Mouse (Mus musculus) left cerebral cortex, adult 2 months (tissue): ENCODE measurements around the gene Mocs3. TPM values are rescaled to one million over a fixed set of nuclear protein-coding genes. Genes with fewer than 3 reads are reported as not detected.

Experiments used
- DNase-seq, 2 experiments: peaks; one replicate each; pipeline ENCODE4 v3.0.0; 2021 to 2022; ENCODE audit warnings: low spot score in 2 of 2, mixed read lengths in 1 of 2; ENCODE audit errors: extremely low spot score in 1 of 2
- H3K27ac ChIP-seq: fragments of 200-600 bp; 2 replicates; pipeline ENCODE4 v1.8.1; 2022
- H3K4me3 ChIP-seq: fragments of 200-600 bp; 2 replicates; pipeline ENCODE4 v1.8.1; 2022
- CTCF ChIP-seq: fragments of 200-600 bp; IDR thresholded peaks from 2 replicates; pipeline ENCODE4 v1.8.1; 2022; ENCODE audit warnings: antibody characterized with exemption, mild to moderate bottlenecking, moderate library complexity
- intact Hi-C: fragments of 180-260 bp; cut with DNase I; formaldehyde crosslinking; loops from one replicate; pipeline ENCODE4 v1.15.1; 2025
- total RNA-seq, 2 experiments: library from RNA; stranded (reverse); gene quantifications; 2 replicates each; pipeline ENCODE4 v1.2.3; 2021

Gene Mocs3
- total RNA-seq, 2 experiments from 2014 or later: 19.6 to 20.1 TPM

DNA sequence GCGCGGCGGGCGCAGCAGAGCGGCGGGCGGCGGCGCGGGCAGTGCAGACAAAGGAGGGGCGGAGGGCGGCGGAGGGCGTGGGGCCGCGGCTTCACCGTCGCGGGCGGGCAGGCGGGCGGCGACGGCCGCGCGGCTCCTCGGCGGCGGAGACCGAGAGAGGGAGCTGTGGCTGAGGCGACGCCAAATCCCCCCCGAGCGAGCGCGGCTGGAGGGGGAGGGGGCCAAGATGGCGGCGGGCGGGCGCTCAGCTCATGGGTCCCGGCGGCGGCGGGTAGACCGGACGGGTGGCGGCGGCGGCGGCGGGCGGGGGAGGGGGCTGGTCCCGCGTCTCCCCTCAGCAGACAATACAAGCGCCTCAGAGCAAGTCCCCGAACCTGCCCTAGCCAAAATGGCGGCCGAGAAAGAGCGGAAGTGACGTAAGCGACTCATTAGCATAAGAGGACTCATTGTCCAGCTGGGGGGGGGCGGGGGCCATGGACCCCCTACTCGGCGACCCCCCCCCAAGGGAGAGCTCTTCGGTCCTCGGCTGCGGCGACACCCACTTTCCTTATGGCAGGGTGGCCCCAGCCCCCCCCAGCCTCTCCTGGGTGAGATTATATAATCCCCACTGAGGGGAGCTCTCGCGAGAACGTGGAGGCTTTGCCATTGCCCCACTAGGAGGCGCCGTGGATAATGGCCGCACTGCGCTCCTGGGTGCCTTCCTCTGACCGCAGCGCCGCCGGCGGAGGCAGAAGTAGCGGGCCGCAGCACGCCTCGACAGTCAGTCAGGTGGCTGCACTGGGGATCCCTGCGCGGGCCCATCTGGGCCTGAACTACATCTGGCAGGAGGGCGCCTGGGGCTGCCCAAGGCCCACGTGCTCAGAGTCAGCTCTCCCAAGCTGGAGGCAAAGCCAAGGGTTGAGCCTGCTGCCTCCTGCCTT lies 23.4 kb upstream of the Mocs3 start, which contains the start of gene Adnp:
Adnp (minus strand) TSS at position 388 of the 920 bp plus-strand sequence.
- TF ChIP-seq CTCF: peak; percentile 81
- H3K27ac ChIP-seq: peak within 1 kb of the TSS; percentile 100
- intact Hi-C loops: loop anchor here (1.0 to 10.0 kb wide), 4 partner anchors 24 to 522 kb away; partner anchors contain the start of genes Cebpb, Dpm1, Gm20716 and Mocs3
- peak within 1 kb of the TSS; percentile 97 for H3K4me3 ChIP-seq
- DNase-seq: peak; percentile 93

DNA sequence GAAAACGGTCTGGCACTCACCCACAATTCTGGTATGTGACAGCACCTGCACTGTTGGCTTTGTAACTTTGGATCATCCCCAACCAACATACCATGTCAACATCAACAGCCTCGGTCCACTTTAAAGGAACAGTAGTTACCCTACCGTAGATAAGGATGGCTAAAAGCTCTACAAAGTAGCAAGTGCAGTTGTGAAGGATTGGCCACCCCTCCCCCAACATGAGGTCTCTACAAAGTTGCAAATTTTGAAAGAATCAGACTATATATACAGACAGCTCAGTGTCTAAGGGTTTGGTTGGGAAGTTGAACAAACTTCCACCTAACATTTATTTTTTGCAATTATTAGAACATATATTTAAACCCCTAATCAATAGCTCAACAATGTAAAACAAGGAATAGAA lies 22.5 kb upstream of the Mocs3 start:
- intact Hi-C loops: loop anchor here (1.0 to 10.0 kb wide), 3 partner anchors 23 to 523 kb away; partner anchors contain the start of genes Cebpb, Dpm1, Gm20716 and Mocs3
- no peak for DNase-seq

DNA sequence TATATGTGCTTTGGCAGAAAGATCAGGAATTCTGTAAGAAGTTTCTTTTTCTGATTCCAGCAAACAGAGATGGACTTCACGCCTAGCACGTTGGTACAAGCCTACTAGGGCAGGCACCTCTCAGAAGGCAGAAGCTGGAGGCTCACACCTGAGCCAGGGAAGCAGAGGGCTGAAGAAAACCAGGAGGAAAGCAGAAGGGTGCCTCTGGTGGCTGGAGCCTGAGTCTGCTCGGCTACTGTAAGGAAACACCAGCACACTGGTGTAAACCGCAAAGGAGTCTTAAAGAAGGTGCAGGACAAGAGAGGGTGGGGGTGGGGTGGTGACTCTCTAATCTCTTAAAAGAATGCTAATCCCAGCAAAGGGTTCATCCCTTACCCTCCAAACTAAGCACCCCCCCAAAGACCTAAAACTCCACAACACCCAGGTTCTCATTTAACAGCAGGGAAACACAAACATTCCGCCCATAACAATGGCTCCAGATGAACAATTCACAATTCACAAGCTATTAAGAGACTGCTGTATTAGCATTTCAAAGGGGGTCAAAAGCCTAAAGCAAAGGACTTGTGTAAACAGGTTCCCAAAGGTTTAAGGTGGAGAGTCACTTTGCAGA lies 16.5 kb upstream of the Mocs3 start:
- DNase-seq: no peak
- intact Hi-C loops: no loop called here
- TF ChIP-seq CTCF: no peak; the same call in 1 of the 2 replicates
- Histone ChIP-seq H3K4me3 (no peak overlapping the region), H3K27ac (no peak overlapping the region)

More for the DNA sequence above, 22.5 kb upstream of the Mocs3 start:
- Histone ChIP-seq H3K4me3 (no peak overlapping the region), H3K27ac (peak overlapping the region; percentile 100)
- TF ChIP-seq CTCF: no peak

DNA sequence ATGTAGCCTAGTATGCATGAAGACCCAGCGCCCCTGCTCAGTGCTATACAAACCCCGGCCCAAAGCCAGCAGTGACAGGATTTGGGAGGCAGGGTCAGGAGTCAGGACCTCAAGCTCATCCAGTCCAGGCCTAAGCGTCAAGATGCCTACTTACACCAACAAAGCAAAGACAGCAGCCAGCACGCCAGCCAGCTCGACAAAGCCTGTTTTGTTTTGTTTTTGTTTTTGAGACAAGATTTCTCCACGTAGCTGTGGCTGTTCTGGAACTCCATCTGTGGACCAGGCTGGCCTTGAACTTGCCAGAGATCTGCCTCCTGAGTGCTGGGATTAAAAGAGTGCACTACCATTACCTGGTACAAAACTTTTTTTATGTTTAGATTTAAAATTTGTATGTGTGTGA lies 7.1 kb upstream of the Mocs3 start:
- no peak for DNase-seq
- Histone ChIP-seq H3K4me3 (no peak overlapping the region), H3K27ac (no peak overlapping the region)
- TF ChIP-seq CTCF: no peak
- intact Hi-C loops: no loop called here

DNA sequence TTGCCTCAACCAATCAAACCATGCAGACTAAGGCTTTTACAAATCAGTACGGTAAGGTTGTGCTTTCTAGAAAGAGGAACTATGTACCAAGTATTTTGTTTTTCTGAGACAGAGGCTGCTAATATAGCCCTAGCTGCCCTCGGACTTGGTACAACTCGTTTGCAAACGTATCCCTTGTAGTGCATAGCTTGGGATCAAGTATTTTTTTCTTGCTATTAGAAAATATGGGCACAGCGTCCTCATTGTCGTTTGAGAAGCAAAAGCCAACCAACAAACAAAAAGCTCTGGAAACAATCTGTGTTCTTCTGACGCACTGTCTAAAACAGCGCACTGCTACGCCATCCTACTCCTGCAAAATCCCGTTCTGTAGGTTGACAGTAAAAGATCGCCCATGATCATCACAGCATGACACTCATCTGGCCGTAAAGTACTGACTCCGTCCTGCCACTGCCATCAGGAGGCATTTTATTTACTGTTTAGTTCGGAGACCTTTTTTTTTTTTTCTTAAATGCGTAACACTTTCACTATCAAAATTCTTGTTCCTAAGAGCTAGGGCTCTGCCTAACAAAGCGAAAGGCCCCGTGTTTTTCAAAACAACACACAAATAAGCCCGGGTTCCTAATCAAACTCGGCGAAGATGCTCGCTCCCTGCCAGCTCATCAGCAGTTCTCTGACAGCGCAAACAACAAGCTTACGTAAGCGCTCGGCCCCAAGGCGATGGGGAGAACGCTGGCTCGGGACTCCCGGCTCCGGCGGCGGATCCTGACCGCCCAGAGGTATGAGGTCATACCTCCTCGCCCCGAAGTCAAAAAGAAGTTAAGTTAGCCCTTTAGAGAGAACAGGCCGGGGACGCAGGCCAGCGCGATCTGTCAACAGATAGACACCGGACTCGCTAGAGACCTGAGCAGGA lies 1.1 kb upstream of the Mocs3 start:
- peak overlapping the region; percentile 94 for H3K4me3 ChIP-seq
- no peak for TF ChIP-seq CTCF
- peak overlapping the region; percentile 99 for H3K27ac ChIP-seq
- intact Hi-C loops: loop anchor here (2.0 kb wide), 1 partner anchor 23 kb away; the partner anchor contains the start of gene Adnp
- peak; percentile 41 to 53 for DNase-seq

DNA sequence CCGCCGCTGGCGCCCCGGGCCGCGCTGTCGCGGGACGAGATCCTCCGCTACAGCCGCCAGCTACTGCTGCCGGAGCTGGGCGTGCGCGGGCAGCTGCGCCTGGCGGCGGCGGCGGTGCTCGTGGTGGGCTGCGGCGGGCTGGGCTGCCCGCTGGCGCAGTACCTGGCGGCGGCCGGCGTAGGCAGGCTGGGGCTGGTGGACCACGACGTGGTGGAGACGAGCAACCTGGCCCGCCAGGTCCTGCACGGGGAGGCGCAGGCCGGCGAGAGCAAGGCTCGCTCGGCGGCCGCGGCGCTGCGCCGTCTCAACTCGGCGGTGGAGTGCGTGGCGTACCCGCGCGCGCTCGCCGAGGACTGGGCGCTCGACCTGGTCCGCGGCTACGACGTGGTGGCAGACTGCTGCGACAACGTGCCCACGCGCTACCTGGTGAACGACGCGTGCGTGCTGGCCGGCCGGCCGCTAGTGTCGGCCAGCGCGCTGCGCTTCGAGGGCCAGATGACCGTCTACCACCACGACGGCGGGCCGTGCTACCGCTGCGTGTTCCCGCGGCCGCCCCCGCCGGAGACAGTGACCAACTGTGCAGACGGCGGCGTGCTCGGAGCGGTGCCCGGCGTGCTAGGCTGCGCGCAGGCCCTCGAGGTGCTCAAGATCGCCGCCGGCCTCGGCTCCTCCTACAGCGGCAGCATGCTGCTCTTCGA lies 500 bp downstream of the Mocs3 start:
- TF ChIP-seq CTCF: no peak
- Histone ChIP-seq H3K27ac (peak overlapping the region; percentile 99), H3K4me3 (peak overlapping the region; percentile 94)
- peak; percentile 40 to 49 for DNase-seq
- intact Hi-C loops: loop anchor here (2.0 kb wide), 1 partner anchor 24 kb away; the partner anchor contains the start of gene Adnp

DNA sequence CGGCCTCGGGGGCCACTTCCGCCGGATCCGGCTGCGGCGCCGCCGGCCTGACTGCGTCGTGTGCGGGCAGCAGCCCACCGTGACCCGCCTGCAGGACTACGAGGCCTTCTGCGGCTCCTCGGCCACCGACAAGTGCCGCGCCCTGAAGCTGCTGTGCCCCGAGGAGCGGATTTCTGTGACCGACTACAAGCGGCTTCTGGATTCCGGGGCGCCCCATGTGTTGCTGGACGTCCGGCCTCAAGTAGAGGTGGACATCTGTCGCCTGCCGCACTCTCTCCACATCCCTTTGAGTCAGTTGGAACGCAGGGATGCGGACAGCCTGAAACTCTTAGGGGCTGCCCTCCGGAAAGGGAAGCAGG lies 1.0 kb downstream of the Mocs3 start:
- no peak overlapping the region; the same call in 1 of the 2 replicates for H3K27ac ChIP-seq
- peak overlapping the region; percentile 94 for H3K4me3 ChIP-seq
- intact Hi-C loops: loop anchor here (2.0 kb wide), 1 partner anchor 25 kb away; the partner anchor contains the start of gene Adnp
- TF ChIP-seq CTCF: no peak
- no peak for DNase-seq

DNA sequence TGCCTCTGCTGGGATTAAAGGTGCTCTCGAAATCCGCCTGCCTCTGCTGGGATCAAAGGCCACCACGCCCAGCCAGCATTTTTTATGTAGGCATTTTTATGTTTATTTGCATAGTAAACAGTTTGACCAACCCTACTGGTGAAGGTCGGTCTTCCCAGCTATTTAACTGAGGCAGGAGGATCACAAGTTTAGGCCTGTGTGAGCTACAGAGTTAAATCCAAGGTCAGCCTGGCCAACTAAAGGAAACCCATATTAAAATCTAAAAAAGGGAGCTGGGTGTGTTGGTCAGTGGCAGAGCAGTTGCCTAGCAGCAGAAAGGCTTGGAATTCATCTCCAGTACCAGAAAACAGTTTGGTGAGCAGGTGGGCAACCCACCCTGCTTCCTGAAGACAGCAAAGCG lies 2.9 kb downstream of the Mocs3 start:
- no peak for TF ChIP-seq CTCF
- intact Hi-C loops: no loop called here
- Histone ChIP-seq H3K4me3 (no peak overlapping the region), H3K27ac (no peak overlapping the region)
- DNase-seq: no peak

DNA sequence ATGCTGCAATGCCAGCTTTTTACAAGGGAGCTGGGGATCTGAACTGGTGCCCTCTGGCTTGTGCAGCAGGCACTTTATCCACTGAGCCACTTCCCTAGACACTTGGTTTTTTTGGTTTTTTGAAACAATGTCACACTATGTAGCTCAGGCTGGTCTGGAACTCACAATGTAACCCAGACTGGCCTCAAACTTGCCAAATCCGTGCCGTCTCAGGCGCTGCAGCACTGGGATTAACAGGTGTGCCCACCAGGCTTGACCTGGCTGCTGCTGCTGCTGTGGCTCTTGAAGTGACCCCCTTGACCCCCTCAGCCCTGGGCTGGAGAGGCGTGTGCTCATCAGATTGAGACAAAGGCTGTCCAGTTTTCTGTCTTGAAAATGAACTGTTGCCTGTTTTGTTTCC lies 7.9 kb downstream of the Mocs3 start:
- no peak for DNase-seq
- H3K4me3 ChIP-seq: no peak overlapping the region
- TF ChIP-seq CTCF: no peak
- intact Hi-C loops: no loop called here
- H3K27ac ChIP-seq: no peak overlapping the region

DNA sequence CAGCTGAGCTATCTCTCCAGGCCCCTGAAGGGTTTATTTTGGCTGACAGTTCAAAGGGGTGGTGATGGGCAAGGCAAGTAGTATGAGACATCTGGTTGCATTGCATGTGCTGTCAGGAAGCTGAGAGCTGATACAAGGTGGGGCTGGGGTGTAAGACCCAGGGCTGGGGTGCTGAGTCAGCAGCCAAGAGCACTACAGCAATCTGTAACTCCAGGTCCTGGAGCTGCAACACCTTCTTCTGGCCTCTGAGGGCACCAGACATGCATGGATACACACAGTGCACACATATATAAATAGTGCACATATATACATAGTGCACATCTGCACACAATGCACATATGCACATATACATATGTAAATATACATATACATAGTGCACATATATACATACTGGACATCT lies 12.4 kb downstream of the Mocs3 start:
- no peak overlapping the region for H3K4me3 ChIP-seq
- intact Hi-C loops: no loop called here
- no peak for DNase-seq
- no peak for TF ChIP-seq CTCF
- H3K27ac ChIP-seq: no peak overlapping the region

DNA sequence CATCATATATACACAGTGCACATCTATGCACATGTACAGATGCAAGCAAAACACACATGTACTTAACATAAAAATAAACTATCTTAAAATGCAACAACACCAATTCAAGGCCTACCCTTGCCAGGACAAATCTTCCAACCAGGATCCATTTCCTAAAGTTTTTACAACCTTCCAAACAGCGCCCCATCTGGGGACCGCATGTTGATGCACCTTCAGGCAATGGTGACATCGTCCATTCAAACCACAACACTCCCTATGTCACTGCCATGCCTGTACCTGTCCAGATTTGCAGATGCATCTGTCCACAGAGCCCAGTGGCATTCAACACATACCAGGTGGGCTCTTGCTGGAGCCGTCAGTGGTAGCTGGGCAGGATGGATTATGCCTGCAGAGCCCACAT lies 12.9 kb downstream of the Mocs3 start:
- Histone ChIP-seq H3K4me3 (no peak overlapping the region), H3K27ac (no peak overlapping the region)
- intact Hi-C loops: no loop called here
- TF ChIP-seq CTCF: no peak
- no peak for DNase-seq
